Mouse (Mus musculus): ENCODE data around the gene Tjp2. TPM values are rescaled to one million over a fixed set of nuclear protein-coding genes. Genes with fewer than 3 reads are reported as not detected.

Tjp2 gene
- total RNA-seq, 2 experiments from 2014 or later: 14.5 to 17.3 TPM

DNA sequence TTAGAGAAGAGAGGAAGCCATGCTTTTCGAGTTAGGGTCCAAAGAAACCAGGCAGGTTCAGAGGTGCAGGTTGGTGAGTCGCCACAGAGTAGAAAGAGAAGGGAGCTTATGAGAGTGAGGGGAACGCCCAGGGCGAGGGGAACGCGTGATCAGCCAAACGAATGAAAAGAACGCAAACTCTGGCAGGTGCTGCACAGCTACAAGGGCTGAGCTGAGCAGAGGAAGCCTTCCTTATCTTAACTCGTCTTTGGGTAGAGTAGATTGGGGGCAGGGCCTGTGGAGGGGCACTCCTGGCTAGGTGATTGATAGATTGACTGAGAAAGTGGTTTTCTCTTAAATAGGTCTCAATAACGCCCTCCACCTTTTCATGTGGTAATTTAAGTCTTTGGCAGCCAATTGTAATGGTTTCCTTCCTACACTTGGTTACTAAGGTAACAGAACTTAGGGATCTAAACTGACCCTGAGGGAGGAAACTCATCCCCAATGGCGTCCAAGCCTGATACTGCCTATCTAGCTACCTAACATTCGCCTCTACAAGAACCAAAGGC is 160.4 kb downstream of the Tjp2 start:
- DNase-seq (ENCODE audit: low spot score in 2 of 2): no peak

DNA sequence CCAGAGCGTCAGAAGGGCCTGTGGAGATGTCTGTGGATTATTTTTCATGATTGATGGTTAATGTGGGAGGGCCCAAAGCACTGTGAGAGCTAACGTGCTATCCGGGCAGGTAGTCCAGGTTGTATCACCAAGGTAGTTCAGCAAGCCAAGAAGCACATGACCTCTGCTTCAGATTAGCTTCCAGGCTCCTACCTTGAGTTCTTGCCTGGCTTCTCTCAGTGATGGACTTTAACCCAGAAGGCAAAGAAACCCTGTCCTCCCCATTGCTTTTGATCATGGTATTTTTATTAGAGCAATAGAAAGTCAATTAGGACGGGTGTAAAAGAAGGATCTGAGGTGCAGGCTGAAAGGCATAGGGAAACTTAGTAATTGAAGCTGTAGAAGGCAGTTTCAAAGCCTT is 161.2 kb downstream of the Tjp2 start:
- DNase-seq (ENCODE audit: low spot score in 2 of 2): no peak

- no peak for DNase-seq (ENCODE audit: low spot score in 2 of 2)
Measured at GRCm38 (mm10) chr19:24058851-24059250, 166.0 kb downstream of the Tjp2 start.

- DNase-seq (ENCODE audit: low spot score in 2 of 2): no peak
Measured at GRCm38 (mm10) chr19:24058021-24058420, 166.8 kb downstream of the Tjp2 start.

DNA sequence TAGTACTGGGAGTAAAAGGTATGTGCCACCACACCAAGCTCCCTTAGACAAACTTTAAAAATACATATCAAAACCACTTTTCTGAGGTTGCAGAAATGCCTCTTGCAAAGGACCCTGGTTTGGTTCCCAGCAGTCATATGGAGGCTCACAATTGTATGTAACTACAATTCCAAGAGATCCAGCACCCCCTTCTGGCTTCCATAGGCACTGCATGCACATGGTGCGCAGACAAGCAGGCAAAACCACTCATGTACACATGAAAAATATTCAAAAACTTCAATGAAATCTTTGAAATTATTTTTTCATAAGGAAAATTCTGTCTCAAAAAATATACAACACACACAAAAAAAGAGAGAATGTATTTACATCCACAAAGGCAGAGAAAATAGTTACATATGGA is 167.9 kb downstream of the Tjp2 start:
- no peak for DNase-seq (ENCODE audit: low spot score in 2 of 2)

DNA sequence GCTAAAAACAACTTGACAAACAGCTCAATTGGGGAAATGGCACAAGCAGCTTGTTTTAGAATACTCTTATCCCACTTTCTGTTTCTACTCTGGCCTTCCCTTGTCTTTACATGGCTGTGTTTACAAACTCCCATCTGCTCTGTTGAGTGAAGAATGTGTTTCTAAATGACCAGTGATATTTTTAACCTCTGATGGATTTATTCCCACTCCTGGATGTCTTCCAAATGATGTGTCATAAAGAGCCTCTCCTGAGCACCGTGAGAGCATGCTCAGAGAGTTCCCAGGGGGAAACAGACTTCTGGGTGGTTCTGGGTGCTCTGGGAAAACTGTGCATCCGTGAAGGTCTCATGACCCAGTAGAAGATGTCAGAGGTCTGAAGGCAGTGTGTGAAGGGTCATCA is 169.9 kb downstream of the Tjp2 start:
- no peak for DNase-seq (ENCODE audit: low spot score in 2 of 2)

DNA sequence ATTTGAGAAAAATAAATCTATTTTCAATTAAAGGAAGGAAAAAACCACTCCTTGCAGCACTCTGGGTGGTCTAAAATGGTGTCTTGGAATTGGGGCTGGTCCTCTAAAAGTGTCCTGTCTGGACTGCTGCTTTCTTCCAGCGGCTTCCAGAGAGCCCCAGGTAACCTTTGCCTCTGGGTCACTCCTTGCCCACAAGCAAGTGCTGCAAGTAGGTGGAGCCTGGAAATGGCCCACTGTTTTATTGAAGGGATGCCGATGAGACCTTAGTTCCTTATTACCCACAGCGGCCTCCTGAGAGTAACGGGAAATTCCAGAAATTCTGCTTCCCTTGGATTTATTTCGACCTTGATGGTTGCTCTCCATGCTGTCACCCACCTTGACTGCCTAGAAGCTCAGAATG is 170.6 kb downstream of the Tjp2 start:
- no peak for DNase-seq (ENCODE audit: low spot score in 2 of 2)

DNA sequence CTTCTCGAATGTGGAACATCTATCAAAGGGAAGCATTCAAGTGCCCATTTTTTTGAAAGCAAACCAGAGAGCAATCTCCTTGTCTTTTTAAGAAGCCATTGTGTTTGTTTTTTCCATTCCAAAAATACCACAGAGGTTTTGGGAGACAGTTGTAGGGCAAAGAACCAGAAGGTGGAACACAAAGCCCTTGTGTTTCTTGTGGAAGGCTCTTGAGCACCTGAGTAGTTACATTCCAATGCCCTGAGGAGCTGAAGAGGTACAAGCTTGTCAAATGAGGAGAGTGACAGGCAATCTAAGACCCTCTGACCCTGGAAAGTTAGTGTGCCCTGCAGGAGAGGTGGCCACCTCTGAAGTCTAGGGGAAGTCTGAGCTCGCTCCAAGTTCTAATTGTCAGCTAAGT is 174.3 kb downstream of the Tjp2 start:
- DNase-seq (ENCODE audit: low spot score in 2 of 2): no peak

DNA sequence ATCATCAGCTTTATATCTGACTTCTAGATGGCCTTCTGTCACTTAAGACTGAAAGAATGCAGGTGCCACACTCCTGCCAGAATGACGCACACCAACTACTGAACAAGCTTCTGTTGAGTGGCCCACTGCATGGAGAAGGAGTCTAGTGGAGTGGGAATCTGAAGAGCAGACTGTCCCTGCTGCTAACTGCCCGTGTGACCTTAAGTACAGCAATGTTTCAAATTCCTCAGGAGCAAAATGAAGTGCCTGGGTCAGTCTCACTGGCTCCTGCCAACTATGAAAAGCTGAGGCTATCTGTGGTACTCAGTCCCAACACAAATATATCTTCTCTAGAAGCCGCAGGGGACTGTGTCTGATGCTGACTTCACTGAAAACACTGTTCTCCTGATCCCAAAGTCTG is 175.5 kb downstream of the Tjp2 start:
- DNase-seq (ENCODE audit: low spot score in 2 of 2): no peak

DNA sequence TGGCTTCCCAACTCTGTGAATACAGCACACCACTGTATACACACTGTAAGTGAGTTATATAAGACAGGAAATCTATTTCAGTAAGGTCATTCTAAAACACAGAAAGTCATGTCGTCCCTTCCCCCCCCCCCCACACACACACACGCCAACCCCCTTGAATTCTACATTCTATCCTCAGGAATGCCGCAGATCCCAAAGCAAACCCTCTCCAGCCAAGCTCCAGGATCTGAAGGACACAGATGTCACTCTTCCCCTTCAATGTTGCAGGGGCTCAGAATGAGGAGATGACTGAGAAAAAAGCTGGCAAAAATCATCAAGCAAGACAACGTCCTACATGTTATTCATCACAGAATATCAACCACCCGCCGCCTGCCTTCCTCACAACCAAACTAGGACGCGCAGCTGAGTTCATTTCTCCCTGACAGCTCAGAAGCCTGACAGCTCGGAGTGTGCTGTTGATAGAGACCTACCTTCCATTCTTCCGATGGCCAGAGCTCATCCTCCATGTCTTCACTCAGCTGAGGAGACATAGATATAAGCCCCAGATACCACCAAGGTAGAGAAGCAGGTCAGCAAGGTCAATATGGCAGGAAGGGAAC is 178.3 kb downstream of the Tjp2 start:
- DNase-seq (ENCODE audit: low spot score in 2 of 2): no peak

Other genes starting within 250 kb of the Tjp2 start
- 10 to 100 TPM; 12.0 to 12.9 TPM for gene Fam189a2, start 194.0 kb downstream of the Tjp2 start, total RNA-seq (2021)
- gene Fxn, start 55.6 kb upstream of the Tjp2 start, total RNA-seq (2021): 10 to 100 TPM; 24.3 to 24.4 TPM